ENCODE assay signal across 51 mouse cellular contexts in genomic region chr5:137986351-137986750, GRCm38 (mm10). TPM values are rescaled to one million over a fixed set of nuclear protein-coding genes. Genes with fewer than 3 reads are reported as not detected.
"Had no signal": no experiment of that assay in that cellular context is flagged by ENCODE, and none has a peak within 500 bp of the region (broad histone marks: within the 10 kb centered on the region; RNA-seq: fewer than 3 reads in every experiment).

No protein-coding gene starts in this region.

- H3K4me1 ChIP-seq: heart, embryonic 10.5 days; heart, embryonic 12.5 days; heart, embryonic 13.5 days; heart, embryonic 15.5 days; hindbrain, embryonic 10.5 days; hindbrain, embryonic 12.5 days; hindbrain, embryonic 13.5 days; hindbrain, embryonic 15.5 days; intestine, embryonic 15.5 days; kidney, embryonic 15.5 days had no signal

- H3K27ac ChIP-seq: heart, adult 2 months; heart, embryonic 10.5 days; heart, embryonic 13.5 days; heart, embryonic 15.5 days; hindbrain, embryonic 10.5 days; hindbrain, embryonic 12.5 days; hindbrain, embryonic 13.5 days; hindbrain, embryonic 14.5 days; hindbrain, embryonic 15.5 days; hindbrain, postnatal 0 days; intestine, embryonic 15.5 days; kidney, embryonic 15.5 days; kidney, postnatal 0 days; layer of hippocampus, adult 2 months had no signal

- DNase-seq: heart, adult 2 months; heart, postnatal 10 days; heart, postnatal 14 days; heart, postnatal 36 days; heart, postnatal 4 days; kidney, adult 11 months; kidney, adult 18-20 months; kidney, adult 2 months; kidney, adult 8-10 months; kidney, adult 9 months; kidney, postnatal 10 days; kidney, postnatal 14 days; kidney, postnatal 25 days; kidney, postnatal 36 days; kidney, postnatal 4 days; layer of hippocampus, adult 9-11 months had no signal

- H3K4me2 ChIP-seq: heart, embryonic 11.5 days; heart, embryonic 12.5 days; heart, embryonic 13.5 days; heart, embryonic 15.5 days; hindbrain, embryonic 12.5 days; hindbrain, embryonic 13.5 days; hindbrain, embryonic 14.5 days; hindbrain, embryonic 15.5 days; intestine, embryonic 15.5 days; kidney, embryonic 15.5 days had no signal

- H3K27me3 ChIP-seq: heart, embryonic 12.5 days; heart, embryonic 13.5 days; heart, embryonic 15.5 days; hindbrain, embryonic 12.5 days; hindbrain, embryonic 13.5 days; hindbrain, embryonic 15.5 days; intestine, embryonic 15.5 days; kidney, embryonic 15.5 days had no signal

- ATAC-seq: hindbrain, embryonic 16.5 days; hindbrain, postnatal 0 days; inflammation-experienced regulatory T-cells, adult 6 months; intestine, embryonic 15.5 days; intestine, embryonic 16.5 days; intestine, postnatal 0 days had no signal

- H3K9me3 ChIP-seq: heart, embryonic 10.5 days; heart, embryonic 12.5 days; heart, embryonic 13.5 days; heart, embryonic 15.5 days; hindbrain, embryonic 12.5 days; hindbrain, embryonic 15.5 days; intestine, embryonic 15.5 days; kidney, embryonic 15.5 days had no signal

- H3K36me3 ChIP-seq: heart, embryonic 10.5 days; heart, embryonic 12.5 days; heart, embryonic 13.5 days; heart, embryonic 15.5 days; hindbrain, embryonic 10.5 days; hindbrain, embryonic 12.5 days; hindbrain, embryonic 13.5 days; hindbrain, embryonic 15.5 days; intestine, embryonic 15.5 days; kidney, embryonic 15.5 days had no signal

- H3K4me3 ChIP-seq: heart, adult 2 months; heart, embryonic 10.5 days; heart, embryonic 12.5 days; heart, embryonic 13.5 days; heart, embryonic 15.5 days; hindbrain, embryonic 10.5 days; hindbrain, embryonic 12.5 days; hindbrain, embryonic 13.5 days; hindbrain, embryonic 15.5 days; intestine, embryonic 15.5 days; kidney, embryonic 15.5 days; layer of hippocampus, adult 2 months had no signal

- H3K9ac ChIP-seq: heart, embryonic 12.5 days; heart, embryonic 13.5 days; heart, embryonic 15.5 days; hindbrain, embryonic 12.5 days; hindbrain, embryonic 13.5 days; hindbrain, embryonic 14.5 days; hindbrain, embryonic 15.5 days; intestine, embryonic 15.5 days; kidney, embryonic 15.5 days had no signal

RNA-seq across cellular contexts. Expression of gene Azgp1, which starts 5.0 kb away (rescaled TPM):
- total RNA-seq: heart, adult 2 months; heart, adult 8-10 months; heart, postnatal 10 days; heart, postnatal 14 days; heart, postnatal 25 days; heart, postnatal 36 days; heart, postnatal 4 days; hematopoietic stem cell, adult 5-6 weeks; hindbrain, postnatal 0 days; layer of hippocampus, adult 18-20 months; layer of hippocampus, adult 2 months; layer of hippocampus, adult 8-10 months; layer of hippocampus, postnatal 10 days; layer of hippocampus, postnatal 14 days; layer of hippocampus, postnatal 25 days had no signal
- polyA plus RNA-seq: heart, adult 2 months; heart, embryonic 10.5 days; heart, embryonic 11.5 days; heart, embryonic 12.5 days; heart, embryonic 13.5 days; heart, embryonic 14.5 days; heart, embryonic 16.5 days; hindbrain, embryonic 10.5 days; hindbrain, embryonic 11.5 days; hindbrain, embryonic 12.5 days; hindbrain, embryonic 13.5 days; hindbrain, embryonic 14.5 days; hindbrain, embryonic 15.5 days; hindbrain, embryonic 16.5 days; hindbrain, postnatal 0 days; inflammation-experienced regulatory T-cells, adult 6 months; intestine, embryonic 14.5 days; intestine, postnatal 0 days; kidney, embryonic 14.5 days; kidney, embryonic 15.5 days; kidney, embryonic 16.5 days had no signal

RNA-seq across cellular contexts. Expression of gene Gjc3, which starts 23.5 kb away (rescaled TPM):
- total RNA-seq: hematopoietic stem cell, adult 5-6 weeks had no signal
- polyA plus RNA-seq: heart, embryonic 10.5 days; heart, embryonic 11.5 days; heart, embryonic 15.5 days; inflammation-experienced regulatory T-cells, adult 6 months; kidney, embryonic 14.5 days; kidney, embryonic 15.5 days had no signal

RNA-seq across cellular contexts. Expression of gene Smok3a, which starts 34.7 kb away (rescaled TPM):
- total RNA-seq: heart, adult 2 months; heart, adult 8-10 months; heart, postnatal 10 days; heart, postnatal 14 days; heart, postnatal 25 days; heart, postnatal 36 days; heart, postnatal 4 days; hematopoietic stem cell, adult 5-6 weeks; hindbrain, postnatal 0 days; layer of hippocampus, adult 18-20 months; layer of hippocampus, adult 2 months; layer of hippocampus, adult 8-10 months; layer of hippocampus, postnatal 10 days; layer of hippocampus, postnatal 14 days; layer of hippocampus, postnatal 25 days had no signal
- polyA plus RNA-seq: heart, adult 2 months; heart, embryonic 10.5 days; heart, embryonic 11.5 days; heart, embryonic 12.5 days; heart, embryonic 13.5 days; heart, embryonic 14.5 days; heart, embryonic 15.5 days; heart, embryonic 16.5 days; heart, postnatal 0 days; hindbrain, embryonic 10.5 days; hindbrain, embryonic 11.5 days; hindbrain, embryonic 12.5 days; hindbrain, embryonic 13.5 days; hindbrain, embryonic 14.5 days; hindbrain, embryonic 15.5 days; hindbrain, embryonic 16.5 days; hindbrain, postnatal 0 days; inflammation-experienced regulatory T-cells, adult 6 months; intestine, embryonic 14.5 days; intestine, embryonic 15.5 days; intestine, embryonic 16.5 days; intestine, postnatal 0 days; kidney, adult 2 months; kidney, embryonic 14.5 days; kidney, embryonic 15.5 days; kidney, embryonic 16.5 days; kidney, postnatal 0 days; large intestine, adult 2 months had no signal

RNA-seq across cellular contexts. Expression of gene Smok3b, which starts 34.9 kb away (rescaled TPM):
- total RNA-seq: heart, adult 2 months; heart, adult 8-10 months; heart, postnatal 10 days; heart, postnatal 14 days; heart, postnatal 25 days; heart, postnatal 36 days; heart, postnatal 4 days; hematopoietic stem cell, adult 5-6 weeks; hindbrain, postnatal 0 days; layer of hippocampus, adult 18-20 months; layer of hippocampus, adult 2 months; layer of hippocampus, adult 8-10 months; layer of hippocampus, postnatal 10 days; layer of hippocampus, postnatal 14 days; layer of hippocampus, postnatal 25 days had no signal
- polyA plus RNA-seq: heart, adult 2 months; heart, embryonic 10.5 days; heart, embryonic 11.5 days; heart, embryonic 12.5 days; heart, embryonic 13.5 days; heart, embryonic 14.5 days; heart, embryonic 15.5 days; heart, embryonic 16.5 days; heart, postnatal 0 days; hindbrain, embryonic 10.5 days; hindbrain, embryonic 11.5 days; hindbrain, embryonic 12.5 days; hindbrain, embryonic 13.5 days; hindbrain, embryonic 14.5 days; hindbrain, embryonic 15.5 days; hindbrain, embryonic 16.5 days; hindbrain, postnatal 0 days; inflammation-experienced regulatory T-cells, adult 6 months; intestine, embryonic 14.5 days; intestine, embryonic 15.5 days; intestine, embryonic 16.5 days; intestine, postnatal 0 days; kidney, adult 2 months; kidney, embryonic 14.5 days; kidney, embryonic 15.5 days; kidney, embryonic 16.5 days; kidney, postnatal 0 days; large intestine, adult 2 months had no signal
